Mouse (Mus musculus): ENCODE results near the gene F2r.

Gene F2r

DNA sequence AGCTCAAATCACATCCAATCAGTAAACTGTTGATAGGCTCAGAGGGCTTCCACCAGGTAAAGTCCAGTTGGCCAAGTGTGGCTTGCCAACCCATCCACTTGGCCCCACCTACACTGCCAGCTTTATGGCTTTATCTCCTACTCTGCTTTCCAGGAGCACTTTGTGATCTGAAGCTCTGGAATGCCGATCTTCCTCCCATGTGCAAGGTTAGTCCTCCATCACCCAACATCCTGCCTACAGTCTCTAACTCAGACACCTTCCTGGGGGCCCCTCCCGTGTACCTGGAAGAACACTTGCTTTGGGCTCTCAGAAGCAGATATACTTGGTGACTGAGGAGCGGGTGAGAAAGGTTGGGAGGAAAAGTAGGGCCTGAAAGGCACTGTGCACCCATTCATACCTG lies 26.7 kb downstream of the F2r start:
- no peak for DNase-seq

DNA sequence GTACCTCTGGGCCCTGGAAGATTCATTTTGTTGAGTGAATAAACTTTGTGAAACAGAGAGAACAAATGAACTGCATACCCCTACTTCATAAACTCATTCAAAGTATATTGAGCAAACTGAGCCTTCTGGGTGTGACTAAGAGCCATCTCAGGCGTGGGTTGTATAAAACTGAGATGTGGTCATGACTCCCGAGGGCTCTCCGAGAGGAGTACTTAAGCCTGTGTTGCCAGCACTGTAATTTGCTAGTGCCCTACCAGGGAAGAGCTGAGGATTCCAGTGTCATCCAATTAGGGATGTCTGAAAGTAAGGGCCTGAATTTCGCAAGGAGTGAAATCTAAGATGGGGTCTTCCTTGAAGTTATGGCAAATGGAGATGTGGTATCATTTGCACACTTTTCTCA lies 30.7 kb downstream of the F2r start:
- no peak for DNase-seq

- DNase-seq: no peak
These were observed 33.4 kb downstream of the F2r start for GRCm38 (mm10) chr13:95584898-95585297.

DNA sequence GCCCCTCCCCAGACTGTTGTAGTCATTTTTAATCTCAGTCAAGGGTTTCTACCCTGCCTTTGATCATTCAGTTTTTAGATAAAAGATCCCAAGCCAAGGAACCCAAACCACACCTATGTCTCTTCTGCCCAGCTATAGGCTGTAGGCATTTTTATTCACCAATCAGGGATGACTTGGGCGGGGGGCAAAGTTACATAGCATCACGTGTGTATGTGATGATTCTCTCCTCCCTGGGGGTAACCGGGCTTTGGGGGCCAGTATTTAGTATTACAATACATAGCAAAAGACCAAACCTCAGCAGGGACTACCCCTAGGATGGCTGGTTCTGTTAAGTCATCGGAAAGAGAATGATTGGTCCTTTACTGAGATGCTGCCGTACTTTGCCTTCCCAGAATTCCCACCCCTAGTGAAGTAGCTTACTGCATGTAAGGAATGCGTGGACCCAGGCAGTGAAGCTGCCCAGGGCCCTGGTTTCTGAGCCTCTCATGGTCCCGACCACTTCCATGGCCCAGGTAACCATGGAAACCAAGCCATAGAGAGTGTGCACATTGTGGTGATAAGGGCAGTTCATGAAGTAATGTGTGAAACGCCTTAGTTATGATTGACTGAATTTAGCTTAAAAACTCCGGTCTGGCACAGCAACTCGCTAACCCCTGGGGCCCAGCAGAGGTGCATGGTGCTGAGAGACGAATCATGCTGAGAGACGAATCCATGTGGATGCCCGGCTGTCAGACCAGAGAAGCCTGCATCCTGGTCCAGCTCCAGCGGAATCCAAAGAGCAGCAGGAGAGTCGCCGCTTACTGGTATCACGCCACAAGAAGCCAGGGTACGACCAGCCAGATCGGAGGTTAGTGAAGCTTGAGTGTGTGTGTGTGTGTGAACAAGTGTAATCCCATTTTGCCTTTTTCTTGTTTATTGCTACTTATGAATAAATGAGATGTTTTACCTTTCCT lies 34.8 kb downstream of the F2r start:
- peak; percentile 55 for DNase-seq

DNA sequence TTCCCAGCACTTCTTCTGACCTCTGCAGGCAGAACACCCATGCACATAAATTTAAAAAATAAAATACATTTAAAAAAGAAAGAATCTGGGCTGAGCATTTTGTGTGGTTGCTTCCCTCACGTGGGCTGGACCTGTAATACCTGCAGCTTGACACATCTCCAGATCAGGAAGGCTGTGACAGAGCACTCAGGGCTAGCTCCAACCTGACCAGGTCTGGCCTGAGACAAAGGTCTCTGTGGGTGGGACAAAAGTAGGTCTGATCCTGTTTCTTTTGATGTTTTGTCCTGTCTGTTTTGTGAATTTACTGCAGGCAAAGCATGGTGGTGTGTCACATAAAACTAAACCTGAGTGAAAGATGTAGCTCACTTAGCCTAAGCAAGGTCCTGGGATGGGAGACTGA lies 36.4 kb downstream of the F2r start:
- DNase-seq: no peak

- DNase-seq: no peak
These were observed 40.1 kb downstream of the F2r start for GRCm38 (mm10) chr13:95578016-95578697.

DNA sequence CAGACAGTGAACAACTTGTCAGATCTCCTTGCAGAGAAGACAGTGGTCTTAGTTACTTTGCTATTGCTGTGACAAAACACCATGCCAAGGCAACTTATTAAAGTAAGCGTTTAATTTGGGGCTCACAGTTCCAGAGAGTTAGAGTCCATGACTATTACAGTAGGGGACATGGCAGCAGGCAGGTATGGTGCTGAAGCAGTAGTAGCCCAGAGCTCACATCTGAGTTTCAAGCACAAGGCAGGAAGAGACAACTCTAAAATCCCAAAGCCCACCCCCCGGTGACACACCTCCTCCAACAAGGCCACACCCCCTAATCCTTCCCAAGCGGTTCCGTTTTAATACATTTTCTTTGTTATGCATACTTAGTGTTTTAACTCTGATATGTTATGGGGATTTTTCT lies 47.4 kb downstream of the F2r start:
- DNase-seq: no peak

DNA sequence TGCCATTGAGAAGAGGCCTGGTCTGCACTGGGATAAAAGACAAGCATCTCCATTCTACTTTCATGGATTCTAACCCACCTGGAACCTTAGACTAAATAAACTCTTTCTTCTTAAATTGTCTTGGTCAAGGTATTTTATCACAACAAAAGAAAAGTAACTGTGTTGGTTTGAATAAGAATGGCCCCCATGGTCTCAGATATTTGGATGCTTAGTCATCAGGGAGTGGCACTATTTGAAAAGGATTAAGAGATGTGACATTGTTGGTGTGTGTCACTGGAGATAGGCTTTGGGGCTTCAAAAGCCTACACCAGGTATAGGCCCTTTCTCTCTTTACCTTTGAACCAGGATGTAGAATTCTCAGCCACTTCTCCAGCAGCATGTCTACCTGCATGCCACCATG lies 49.0 kb downstream of the F2r start:
- DNase-seq: no peak

DNA sequence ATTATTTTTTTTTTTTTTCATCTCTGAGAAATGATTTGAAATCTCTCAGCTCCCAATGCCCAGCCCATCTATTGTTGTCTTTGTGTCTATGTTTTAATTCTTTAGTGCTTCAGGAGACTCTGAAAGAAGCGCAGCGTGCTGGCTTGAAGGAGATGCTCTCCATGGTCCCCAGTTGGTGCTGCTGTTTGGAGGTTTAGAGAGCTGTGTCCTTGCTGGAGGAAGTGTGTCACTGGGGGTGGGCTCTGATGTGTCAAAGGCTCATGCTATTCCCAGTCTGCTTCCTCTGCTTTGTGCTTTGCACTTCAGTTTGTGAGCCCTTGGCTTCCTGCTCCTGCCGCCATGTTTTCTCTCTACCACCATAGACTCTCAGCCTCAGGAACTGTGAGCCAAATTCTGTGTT lies 50.0 kb downstream of the F2r start:
- DNase-seq: no peak

DNA sequence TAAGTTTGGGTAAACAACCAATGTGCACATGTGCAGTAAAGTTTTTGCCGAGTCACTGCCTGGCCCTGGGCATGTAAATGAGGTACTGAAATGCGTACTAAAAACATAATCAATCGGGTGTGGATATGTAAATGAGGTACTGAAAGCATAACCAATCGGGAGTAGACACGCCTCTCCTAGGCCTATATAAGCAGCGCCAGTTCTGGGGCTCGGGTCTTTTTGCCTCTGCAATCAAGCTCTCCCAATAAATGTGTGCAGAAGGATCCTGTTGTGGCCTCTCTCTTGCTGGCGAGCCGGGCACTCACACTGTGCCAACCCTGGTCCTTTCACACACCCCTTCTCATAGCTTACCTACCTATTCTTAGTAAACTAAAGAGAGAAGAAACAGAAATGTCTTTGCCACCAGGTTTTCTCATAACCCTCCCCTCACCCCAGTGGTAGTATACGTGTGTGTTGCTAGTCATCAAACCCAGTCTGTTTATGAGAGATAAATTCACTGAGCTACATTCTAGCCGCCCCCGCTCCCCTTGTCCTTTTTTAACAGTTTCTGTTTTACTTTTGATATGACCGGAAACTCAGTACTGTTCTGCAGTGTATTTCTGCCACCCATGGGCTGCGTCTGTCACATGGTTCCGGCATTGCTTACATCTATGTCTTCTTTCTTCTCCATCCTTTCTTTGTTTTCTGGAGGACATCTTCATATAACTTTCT lies 51.3 kb downstream of the F2r start:
- no peak for DNase-seq

- peak; percentile 80 for DNase-seq
These were observed 54.6 kb downstream of the F2r start for GRCm38 (mm10) chr13:95563693-95564092.

GRCm38 (mm10) chr13:95563066-95563610 lies 55.1 kb downstream of the F2r start:
- DNase-seq: no peak

DNA sequence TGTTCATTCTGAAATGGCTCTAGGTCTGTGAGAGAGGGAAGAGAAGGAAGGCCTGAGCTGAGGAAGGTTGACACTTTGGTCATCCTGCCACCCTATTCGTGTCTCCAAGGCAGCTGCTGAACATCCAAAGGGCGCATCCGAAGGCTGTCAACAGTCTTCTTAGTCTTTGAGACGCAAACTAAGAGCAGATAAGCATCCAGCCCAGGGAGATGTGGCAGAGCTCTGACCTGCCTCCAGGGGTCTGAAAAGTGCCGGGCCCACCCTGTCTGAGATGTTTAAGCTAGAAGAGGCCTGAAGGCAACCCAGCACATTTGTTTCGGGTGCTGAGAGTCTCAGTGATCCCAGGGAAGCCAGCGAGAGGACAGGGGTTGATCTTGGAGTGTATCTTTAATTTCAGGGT lies 61.0 kb downstream of the F2r start:
- peak; percentile 32 for DNase-seq

GRCm38 (mm10) chr13:95553885-95554492 lies 64.3 kb downstream of the F2r start:
- DNase-seq: no peak
